Mouse (Mus musculus): ENCODE measurements around the gene Amdhd1. TPM values are rescaled to one million over a fixed set of nuclear protein-coding genes. Genes with fewer than 3 reads are reported as not detected.

Amdhd1 gene
- total and polyA plus RNA-seq, 3 experiments = not detected

DNA sequence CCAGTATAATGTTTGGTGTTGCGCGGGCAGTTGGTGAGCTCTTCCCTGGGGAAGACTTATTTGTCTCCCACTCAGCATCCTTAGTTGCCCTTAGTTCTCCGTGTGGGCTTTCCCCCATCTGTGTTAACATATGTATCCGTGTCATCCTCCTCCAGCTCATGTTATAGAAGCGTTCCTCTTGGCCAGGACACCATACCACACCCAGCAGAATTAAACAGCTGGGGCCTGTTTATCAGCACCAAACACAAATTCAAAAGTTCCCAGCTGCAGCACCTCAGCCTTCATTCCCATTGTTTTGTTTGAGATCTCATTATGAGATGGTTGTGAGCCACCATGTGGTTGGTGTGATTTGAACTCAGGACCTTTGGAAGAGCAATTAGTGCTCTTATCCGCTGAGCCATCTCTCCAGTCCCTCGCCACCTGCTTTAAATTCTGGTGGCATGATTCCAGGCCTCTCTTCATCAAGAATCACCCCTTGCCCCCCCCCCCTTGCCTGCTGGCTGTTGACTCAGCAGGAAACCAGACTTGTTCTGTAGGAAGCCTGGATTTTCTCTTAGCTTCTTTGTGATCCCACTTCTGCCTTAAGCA is 31.4 kb downstream of the Amdhd1 start:
- TF ChIP-seq ETS1 (IDR thresholded peaks at IDR 0.05; ENCODE audit: low read depth, low read length) = no peak
- no peak for TF ChIP-seq MYB (IDR thresholded peaks at IDR 0.05; ENCODE audit: low read depth, low read length)
- TF ChIP-seq E2F4 (IDR thresholded peaks at IDR 0.05; ENCODE audit: borderline replicate concordance, low read depth, low read length) = no peak
- no peak for TF ChIP-seq ELF1 (IDR thresholded peaks at IDR 0.05; ENCODE audit: low read depth, low read length)
- no peak for TF ChIP-seq MXI1 (IDR thresholded peaks at IDR 0.05; ENCODE audit: low read depth, low read length)
- TF ChIP-seq CHD2 (IDR thresholded peaks at IDR 0.05; ENCODE audit: low read length) = no peak
- TF ChIP-seq MAX (IDR thresholded peaks at IDR 0.05; ENCODE audit: low read length) = no peak
- no peak for TF ChIP-seq UBTF (IDR thresholded peaks at IDR 0.05; ENCODE audit: borderline replicate concordance, insufficient read depth, low read depth, low read length)
- TF ChIP-seq RAD21 (IDR thresholded peaks at IDR 0.05; ENCODE audit: low read depth, low read length) = no peak
- no peak for TF ChIP-seq MEF2A (IDR thresholded peaks at IDR 0.05; ENCODE audit: extremely low read depth, insufficient replicate concordance, low read depth, low read length, poor library complexity, severe bottlenecking)
- TF ChIP-seq GABPA (IDR thresholded peaks at IDR 0.05; ENCODE audit: low read depth, low read length) = no peak
- no peak for TF ChIP-seq SIN3A (IDR thresholded peaks at IDR 0.05; ENCODE audit: low read length)
- no peak for TF ChIP-seq MAFK (IDR thresholded peaks at IDR 0.05; ENCODE audit: borderline replicate concordance, low read depth, low read length)
- TF ChIP-seq ZNF384 (IDR thresholded peaks at IDR 0.05; ENCODE audit: low read depth, low read length) = no peak
- TF ChIP-seq CHD1 (IDR thresholded peaks at IDR 0.05; ENCODE audit: low read depth, low read length) = no peak
- no peak for TF ChIP-seq POLR2AphosphoS5 (IDR thresholded peaks at IDR 0.05; ENCODE audit: borderline replicate concordance, low read depth, low read length)
- no peak for TF ChIP-seq MAZ (IDR thresholded peaks at IDR 0.05; ENCODE audit: low read depth, low read length)
- TF ChIP-seq USF1 (IDR thresholded peaks at IDR 0.05; ENCODE audit: low read depth, low read length) = no peak
- H3K9me3 ChIP-seq (replicated peaks; ENCODE audit: insufficient read depth, low read length) = no peaks in the 10 kb centered on the region
- no peaks in the 10 kb centered on the region for H3K4me1 ChIP-seq (ENCODE audit: control insufficient read depth in 1 of 2, insufficient read depth in 2 of 2, low read length in 2 of 2)
- H3K36me3 ChIP-seq (ENCODE audit: control insufficient read depth in 1 of 2, insufficient read depth in 2 of 2, low read length in 2 of 2) = no peaks in the 10 kb centered on the region
- H3K79me2 ChIP-seq (ENCODE audit: control insufficient read depth, insufficient read depth, low read length, poor library complexity) = no peaks in the 10 kb centered on the region
- no peak overlapping the region for H3K27ac ChIP-seq (ENCODE audit: control insufficient read depth, low read depth, low read length)
- DNase-seq (ENCODE audit: low read depth, low spot score) = no peak
- no peak overlapping the region for H3K9ac ChIP-seq (ENCODE audit: control insufficient read depth, low read depth, low read length, poor library complexity, severe bottlenecking)
- H3K4me3 ChIP-seq (ENCODE audit: control insufficient read depth in 1 of 2, insufficient read depth in 1 of 2, low read depth in 2 of 2, low read length in 2 of 2) = no peak overlapping the region
- H3K27me3 ChIP-seq (ENCODE audit: control insufficient read depth in 1 of 2, insufficient read depth in 2 of 2, low read length in 2 of 2) = no peaks in the 10 kb centered on the region; a peak in 1 of 4 replicates

DNA sequence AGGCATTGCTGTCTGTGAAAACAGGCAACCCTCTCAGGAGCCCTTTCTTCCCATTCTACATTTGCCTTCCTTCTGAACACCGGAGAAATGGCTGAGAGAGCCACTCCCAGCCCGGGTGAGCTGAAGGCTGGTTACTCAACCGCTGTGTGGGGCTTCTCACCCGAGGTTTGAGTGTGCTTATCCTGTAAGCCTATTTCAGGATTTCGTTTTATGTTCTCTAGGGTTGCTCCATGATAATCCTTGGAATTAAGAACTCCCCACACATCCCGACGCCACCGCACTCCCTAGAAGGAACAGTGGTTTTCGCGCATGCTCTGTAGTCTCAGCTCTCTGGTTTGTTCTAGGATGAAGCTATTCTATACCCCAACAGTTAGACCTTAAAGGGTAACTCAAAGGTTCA is 38.5 kb downstream of the Amdhd1 start:
- H3K9ac ChIP-seq (ENCODE audit: control insufficient read depth, low read depth, low read length, poor library complexity, severe bottlenecking) = no peak overlapping the region
- no peaks in the 10 kb centered on the region for H3K4me1 ChIP-seq (ENCODE audit: control insufficient read depth in 1 of 2, insufficient read depth in 2 of 2, low read length in 2 of 2)
- no peaks in the 10 kb centered on the region for H3K9me3 ChIP-seq (replicated peaks; ENCODE audit: insufficient read depth, low read length)
- H3K36me3 ChIP-seq (ENCODE audit: control insufficient read depth in 1 of 2, insufficient read depth in 2 of 2, low read length in 2 of 2) = no peaks in the 10 kb centered on the region
- TF ChIP-seq HCFC1 (IDR thresholded peaks at IDR 0.05; ENCODE audit: low read depth, low read length) (no peak), ZC3H11A (IDR thresholded peaks at IDR 0.05; ENCODE audit: low read depth, low read length) (no peak), MEF2A (IDR thresholded peaks at IDR 0.05; ENCODE audit: extremely low read depth, insufficient replicate concordance, low read depth, low read length, poor library complexity, severe bottlenecking) (no peak)
- no peak overlapping the region for H3K27ac ChIP-seq (ENCODE audit: control insufficient read depth, low read depth, low read length)
- H3K4me3 ChIP-seq (ENCODE audit: control insufficient read depth in 1 of 2, insufficient read depth in 1 of 2, low read depth in 2 of 2, low read length in 2 of 2) = no peak overlapping the region
- no peak for DNase-seq (ENCODE audit: low read depth, low spot score)
- no peaks in the 10 kb centered on the region for H3K79me2 ChIP-seq (ENCODE audit: control insufficient read depth, insufficient read depth, low read length, poor library complexity)
- no peaks in the 10 kb centered on the region; a peak in 1 of 4 replicates for H3K27me3 ChIP-seq (ENCODE audit: control insufficient read depth in 1 of 2, insufficient read depth in 2 of 2, low read length in 2 of 2)
